Mouse (Mus musculus): ENCODE measurements around the gene Gan.
A peak's percentile ranks its signal among the peaks of the same experiment; 100 is the strongest.

Gene Gan

GRCm38 (mm10) chr8:117200803-117201202 lies 42.9 kb downstream of the Gan start:
- DNase-seq (ENCODE audit: low read depth), result no peak

GRCm38 (mm10) chr8:117201221-117202017 lies 43.5 kb downstream of the Gan start:
- DNase-seq (ENCODE audit: low read depth), result no peak

DNA sequence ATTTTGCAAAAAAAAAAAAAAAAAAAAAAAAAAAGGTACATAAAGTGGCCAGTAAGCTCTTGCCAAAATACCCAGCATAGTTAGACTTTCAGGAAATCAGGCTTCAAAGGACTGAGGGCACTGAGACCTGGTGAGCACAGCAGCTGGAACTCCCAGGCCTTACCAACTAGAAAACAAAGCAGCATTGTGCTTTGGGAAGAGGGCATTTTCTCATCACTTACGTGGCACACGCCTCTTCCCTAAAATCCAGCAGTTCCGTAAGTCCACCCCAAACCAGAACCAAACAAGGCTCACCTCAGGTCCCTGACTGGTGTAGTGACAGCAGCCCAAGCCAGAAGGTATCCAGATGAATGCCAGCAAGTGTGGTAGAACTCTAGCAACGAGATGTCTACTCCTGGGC lies 45.1 kb downstream of the Gan start:
- no peak for DNase-seq (ENCODE audit: low read depth)

- no peak for DNase-seq (ENCODE audit: low read depth)
These were observed 47.9 kb downstream of the Gan start for GRCm38 (mm10) chr8:117205884-117206283.

DNA sequence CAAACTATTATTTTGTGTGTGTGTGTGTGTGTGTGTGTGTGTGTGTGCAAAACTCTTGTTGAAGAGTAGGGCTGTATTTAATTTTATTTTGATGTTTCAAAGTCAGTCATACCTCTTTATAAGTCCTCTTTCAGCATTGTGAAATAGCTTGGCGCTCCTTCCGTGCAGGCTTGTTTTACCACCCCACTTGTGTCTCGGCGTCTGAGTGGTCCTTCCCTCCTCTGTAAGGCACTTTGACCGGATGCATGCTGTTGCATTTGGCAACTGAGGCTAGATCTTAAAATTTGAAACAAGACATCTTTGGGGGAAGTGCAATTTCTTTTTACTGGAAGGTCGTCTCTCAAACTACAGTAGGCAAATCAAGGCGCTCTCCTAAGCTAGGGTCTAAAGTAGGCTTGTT lies 48.7 kb downstream of the Gan start:
- DNase-seq (ENCODE audit: low read depth), result no peak

GRCm38 (mm10) chr8:117209150-117209549 lies 51.2 kb downstream of the Gan start:
- DNase-seq (ENCODE audit: low read depth), result peak; percentile 92

- DNase-seq (ENCODE audit: low read depth), result no peak
These were observed 54.2 kb downstream of the Gan start for GRCm38 (mm10) chr8:117212100-117212499.

GRCm38 (mm10) chr8:117217724-117218123 lies 59.8 kb downstream of the Gan start:
- no peak for DNase-seq (ENCODE audit: low read depth)

DNA sequence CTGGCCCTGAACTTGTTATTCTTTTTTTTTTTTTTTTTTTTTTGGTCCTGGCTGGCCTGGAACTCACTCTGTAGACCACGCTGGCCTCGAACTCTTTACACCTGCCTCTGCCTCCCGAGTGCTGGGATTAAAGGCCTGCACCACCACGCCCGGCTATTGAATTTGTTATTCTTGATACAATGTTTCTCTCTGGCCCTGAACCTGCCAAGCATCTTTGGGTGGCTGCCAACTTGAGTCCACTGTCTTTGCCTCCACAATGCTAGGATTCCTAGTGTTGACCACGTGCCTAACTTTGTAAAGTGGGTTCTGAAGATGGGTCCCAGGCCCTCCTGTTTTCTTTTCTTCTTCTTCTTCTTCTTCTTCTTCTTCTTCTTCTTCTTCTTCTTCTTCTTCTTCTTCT lies 64.5 kb downstream of the Gan start:
- no peak for DNase-seq (ENCODE audit: low read depth)

DNA sequence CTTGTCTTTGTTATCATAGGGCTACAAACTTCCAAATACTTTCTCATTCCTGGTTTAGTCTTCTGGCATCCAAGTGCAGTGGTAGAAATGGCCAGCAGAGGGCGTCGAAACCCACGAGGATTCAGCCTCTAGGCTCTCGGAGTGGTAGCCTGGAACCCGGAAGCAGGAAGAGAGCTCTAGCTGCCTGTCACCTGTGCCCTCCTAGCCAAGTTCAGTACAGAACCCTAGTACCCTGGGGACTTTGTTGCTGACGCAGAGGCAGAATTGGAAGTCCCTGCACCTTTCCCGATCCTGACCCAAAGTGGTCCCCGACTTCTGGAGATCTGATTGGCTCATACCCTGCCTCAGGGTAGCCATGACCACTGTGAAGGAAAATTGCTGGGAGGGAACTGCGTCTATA lies 66.7 kb downstream of the Gan start:
- DNase-seq (ENCODE audit: low read depth), result peak; percentile 88

DNA sequence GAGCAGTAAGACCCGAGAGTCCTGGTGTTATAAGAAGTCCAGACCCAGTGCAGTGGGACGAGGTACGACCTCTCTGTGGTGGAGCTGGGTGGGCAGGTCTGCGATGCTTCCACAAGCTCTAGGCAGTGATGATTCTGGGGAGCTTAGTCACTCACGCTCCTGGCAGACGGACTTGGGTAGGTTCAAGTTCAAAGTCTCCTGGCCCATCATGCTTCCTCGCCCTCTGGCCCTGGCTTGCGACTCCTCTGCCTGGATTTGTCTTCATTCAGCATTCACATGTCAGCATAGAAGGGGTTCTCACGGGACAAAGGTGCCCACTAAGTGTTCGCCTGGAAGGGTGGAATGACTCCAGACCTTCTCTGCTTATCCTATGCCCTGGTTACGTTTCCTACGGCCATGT lies 68.4 kb downstream of the Gan start:
- no peak for DNase-seq (ENCODE audit: low read depth)

DNA sequence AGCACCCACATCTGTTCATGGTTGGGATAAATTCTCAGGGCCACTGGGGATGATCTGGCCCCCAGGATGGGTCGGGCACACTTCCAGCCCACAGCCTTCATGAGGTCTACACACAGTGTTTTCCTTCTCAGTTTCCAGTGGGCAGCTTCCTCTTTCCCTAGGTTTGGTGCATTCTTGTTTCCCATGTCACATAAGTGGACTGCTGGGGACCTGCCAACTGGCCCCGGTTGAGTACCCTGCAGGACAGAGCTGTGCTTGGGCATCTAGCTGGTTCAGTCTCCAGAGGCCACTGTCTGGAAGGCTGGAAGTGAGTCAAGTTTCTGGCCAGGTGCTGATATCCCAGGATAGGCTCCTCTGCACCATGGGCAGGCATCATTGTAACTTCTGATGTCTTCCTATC lies 69.4 kb downstream of the Gan start:
- no peak for DNase-seq (ENCODE audit: low read depth)

DNA sequence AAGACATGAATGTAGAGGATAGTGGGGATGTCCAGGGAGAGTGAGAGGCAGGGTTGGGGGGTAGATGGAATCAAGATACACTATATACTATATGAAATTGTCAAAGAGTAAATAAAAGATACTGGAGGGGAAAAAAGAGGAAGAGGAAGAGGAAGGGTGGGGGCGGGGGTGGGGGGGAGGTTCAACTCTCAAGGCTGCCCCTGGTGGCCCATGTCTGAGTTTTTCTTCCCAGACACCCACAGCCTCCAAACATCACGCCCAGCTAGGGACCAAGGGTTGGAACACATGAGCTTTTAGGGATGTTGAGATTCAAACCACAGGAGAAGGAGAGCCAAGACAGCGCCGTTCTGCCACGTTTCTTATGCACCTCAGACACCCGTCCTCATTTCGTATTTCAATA lies 75.3 kb downstream of the Gan start:
- DNase-seq (ENCODE audit: low read depth), result peak; percentile 23

GRCm38 (mm10) chr8:117236531-117236930 lies 78.6 kb downstream of the Gan start:
- DNase-seq (ENCODE audit: low read depth), result no peak

GRCm38 (mm10) chr8:117240326-117240725 lies 82.4 kb downstream of the Gan start:
- DNase-seq (ENCODE audit: low read depth), result no peak

GRCm38 (mm10) chr8:117240841-117241494 lies 83.0 kb downstream of the Gan start:
- peak; percentile 41 for DNase-seq (ENCODE audit: low read depth)

DNA sequence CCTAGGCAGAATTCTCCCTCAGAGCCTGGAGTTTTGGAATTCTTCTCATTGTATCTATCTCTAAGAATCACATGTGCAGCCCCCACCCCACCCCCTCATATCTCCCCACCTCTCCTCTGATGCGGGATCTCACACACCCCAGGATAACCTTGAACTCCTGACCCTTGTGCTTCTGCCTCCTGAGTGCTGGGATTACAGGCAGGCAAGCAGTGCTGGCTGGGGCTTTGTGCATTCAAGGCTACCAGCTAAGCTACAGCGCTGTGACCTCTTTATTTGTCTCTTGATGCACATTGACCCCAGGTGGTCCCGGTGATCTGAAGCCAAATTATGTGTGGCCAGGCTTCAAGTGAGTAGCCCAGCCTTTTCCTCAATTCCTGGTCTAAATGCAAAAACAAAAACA lies 83.9 kb downstream of the Gan start:
- no peak for DNase-seq (ENCODE audit: low read depth)

- DNase-seq (ENCODE audit: low read depth), result no peak
These were observed 84.4 kb downstream of the Gan start for GRCm38 (mm10) chr8:117242286-117242685.

DNA sequence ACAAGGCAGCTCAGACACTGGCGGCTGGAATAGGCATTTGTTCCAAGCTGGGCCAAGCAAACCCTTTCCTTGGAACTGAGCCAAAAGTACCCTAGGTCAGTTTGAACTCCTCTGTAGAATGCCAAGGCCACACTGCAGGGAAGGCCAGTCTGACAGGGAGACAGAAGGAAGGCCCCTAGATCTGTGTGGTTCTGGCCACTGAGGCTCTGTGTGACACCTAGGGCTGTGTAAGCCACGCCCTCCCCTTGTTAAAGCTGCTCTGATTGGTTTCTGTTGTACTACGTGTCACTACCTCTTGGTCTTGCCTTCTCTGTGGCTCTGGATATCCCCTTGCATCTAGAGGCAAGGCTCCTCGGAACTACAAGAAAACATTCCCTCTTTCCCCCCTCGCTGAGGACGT lies 86.7 kb downstream of the Gan start:
- DNase-seq (ENCODE audit: low read depth), result peak; percentile 18

- DNase-seq (ENCODE audit: low read depth), result peak; percentile 59
These were observed 90.4 kb downstream of the Gan start for GRCm38 (mm10) chr8:117248341-117248740.

- DNase-seq (ENCODE audit: low read depth), result no peak
These were observed 93.2 kb downstream of the Gan start for GRCm38 (mm10) chr8:117251086-117251681.

DNA sequence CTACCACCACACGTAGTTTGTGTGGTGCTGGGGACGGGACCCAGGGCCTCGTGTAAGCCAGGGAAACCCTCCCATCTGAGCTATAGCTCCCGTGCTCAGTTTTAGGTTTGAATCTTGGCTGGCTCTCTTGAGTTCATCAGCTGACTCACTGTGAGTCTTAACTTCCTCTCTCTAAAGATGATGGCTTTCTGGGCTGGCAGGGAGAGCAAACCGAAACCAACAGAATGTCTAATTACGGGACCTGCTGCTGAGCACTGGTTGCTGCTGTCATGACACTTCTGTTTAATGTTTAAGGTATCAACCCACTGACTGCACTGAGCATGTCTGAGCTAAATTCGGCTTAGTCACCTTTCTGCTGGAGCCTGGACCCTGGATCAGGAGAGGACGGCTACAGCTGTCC lies 94.7 kb downstream of the Gan start:
- peak; percentile 83 for DNase-seq (ENCODE audit: low read depth)

Data from 416B (cell line).